Mouse (Mus musculus): Measurements from ENCODE around the gene Klk6. TPM values are rescaled to one million over a fixed set of nuclear protein-coding genes. Genes with fewer than 3 reads are reported as not detected.

The Klk6 gene
- polyA plus RNA-seq, 1 experiment from 2014 or later, result not detected

GRCm38 (mm10) chr7:43878281-43878680 is 54.0 kb downstream of the Klk6 start:
- no peak overlapping the region for H3K4me2 ChIP-seq
- ATAC-seq (ENCODE audit: low FRiP score), result no peak
- H3K9ac ChIP-seq, result no peak overlapping the region
- no peak overlapping the region for H3K27ac ChIP-seq
- H3K9me3 ChIP-seq, result no peaks in the 10 kb centered on the region
- 50% methylated on average over 1 of the region's 1 CpGs for WGBS
- peaks cover 6% of the 10 kb centered on the region; the same call in 1 of the 2 replicates for H3K27me3 ChIP-seq
- no peak overlapping the region for H3K4me3 ChIP-seq (replicated peaks)
- H3K4me1 ChIP-seq, result 0 out of 2 replicates have a peak, but pooled peaks cover 3% of the 10 kb centered on the region
- no peaks in the 10 kb centered on the region for H3K36me3 ChIP-seq (replicated peaks)

- H3K36me3 ChIP-seq (replicated peaks), result no peaks in the 10 kb centered on the region
- no peak for ATAC-seq (ENCODE audit: low FRiP score)
- H3K4me1 ChIP-seq, result 0 out of 2 replicates have a peak, but pooled peaks cover 3% of the 10 kb centered on the region
- no peak within 1 kb of the TSS for H3K9ac ChIP-seq
- H3K4me2 ChIP-seq, result no peak within 1 kb of the TSS
- 4% methylated on average over 3 of the region's 3 CpGs for WGBS
- H3K4me3 ChIP-seq (replicated peaks), result no peak within 1 kb of the TSS
- H3K9me3 ChIP-seq, result no peaks in the 10 kb centered on the region
- H3K27ac ChIP-seq, result no peak within 1 kb of the TSS
- peaks cover 6% of the 10 kb centered on the region; the same call in 1 of the 2 replicates for H3K27me3 ChIP-seq
These were observed 56.6 kb downstream of the Klk6 start, which contains the start of gene Klk4 for GRCm38 (mm10) chr7:43880912-43881311. Gene Klk4, plus strand, starts transcription at chr7:43881160.

Other genes starting within 250 kb of the Klk6 start
- 14.6 and 17.1 TPM in 2 replicates for gene Zfp719, start 244.9 kb upstream of the Klk6 start, polyA plus RNA-seq (2016; fragmentation: Nextera tagmentation; extraction: Ambion mirVana)
- 0.61 and 0.73 TPM in 2 replicates for gene Zfp819, start 217.3 kb upstream of the Klk6 start, polyA plus RNA-seq (2016; fragmentation: Nextera tagmentation; extraction: Ambion mirVana)
- gene Ceacam18, start 189.8 kb upstream of the Klk6 start, polyA plus RNA-seq (2016; fragmentation: Nextera tagmentation; extraction: Ambion mirVana), result not detected in 2 replicates
- 0.17 and 0.35 TPM in 2 replicates for gene Siglece, start 164.3 kb upstream of the Klk6 start, polyA plus RNA-seq (2016; fragmentation: Nextera tagmentation; extraction: Ambion mirVana)
- gene Ctu1, start 152.5 kb upstream of the Klk6 start, polyA plus RNA-seq (2016; fragmentation: Nextera tagmentation; extraction: Ambion mirVana), result 16.9 and 17.8 TPM in 2 replicates
- gene Klk14, start 134.1 kb upstream of the Klk6 start, polyA plus RNA-seq (2016; fragmentation: Nextera tagmentation; extraction: Ambion mirVana), result not detected in 2 replicates
- 0.10 TPM in 1 of 2 replicates, not detected in the other for gene Klk13, start 111.9 kb upstream of the Klk6 start, polyA plus RNA-seq (2016; fragmentation: Nextera tagmentation; extraction: Ambion mirVana)
- gene Klk12, start 55.6 kb upstream of the Klk6 start, polyA plus RNA-seq (2016; fragmentation: Nextera tagmentation; extraction: Ambion mirVana), result not detected in 2 replicates
- not detected in 2 replicates for gene Klk11, start 49.9 kb upstream of the Klk6 start, polyA plus RNA-seq (2016; fragmentation: Nextera tagmentation; extraction: Ambion mirVana)
- 0.28 TPM in 1 of 2 replicates, not detected in the other for gene Klk10, start 43.5 kb upstream of the Klk6 start, polyA plus RNA-seq (2016; fragmentation: Nextera tagmentation; extraction: Ambion mirVana)
- not detected in 2 replicates for gene Klk9, start 32.6 kb upstream of the Klk6 start, polyA plus RNA-seq (2016; fragmentation: Nextera tagmentation; extraction: Ambion mirVana)
- 5.0 and 5.3 TPM in 2 replicates for gene Klk8, start 26.9 kb upstream of the Klk6 start, polyA plus RNA-seq (2016; fragmentation: Nextera tagmentation; extraction: Ambion mirVana)
- gene Klk7, start 13.2 kb upstream of the Klk6 start, polyA plus RNA-seq (2016; fragmentation: Nextera tagmentation; extraction: Ambion mirVana), result not detected in 2 replicates
- gene Klk5, start 17.5 kb downstream of the Klk6 start, polyA plus RNA-seq (2016; fragmentation: Nextera tagmentation; extraction: Ambion mirVana), result 0.41 TPM in 1 of 2 replicates, not detected in the other
- not detected in 2 replicates for gene Klk4, start 56.7 kb downstream of the Klk6 start, polyA plus RNA-seq (2016; fragmentation: Nextera tagmentation; extraction: Ambion mirVana)
- gene Klk15, start 109.2 kb downstream of the Klk6 start, polyA plus RNA-seq (2016; fragmentation: Nextera tagmentation; extraction: Ambion mirVana), result not detected in 2 replicates
- not detected in 2 replicates for gene Klk1b8, start 126.2 kb downstream of the Klk6 start, polyA plus RNA-seq (2016; fragmentation: Nextera tagmentation; extraction: Ambion mirVana)
- gene Klk1b1, start 142.3 kb downstream of the Klk6 start, polyA plus RNA-seq (2016; fragmentation: Nextera tagmentation; extraction: Ambion mirVana), result not detected in 2 replicates
- not detected in 2 replicates for gene Klk1b9, start 151.6 kb downstream of the Klk6 start, polyA plus RNA-seq (2016; fragmentation: Nextera tagmentation; extraction: Ambion mirVana)
- not detected in 2 replicates for gene Klk1b11, start 171.4 kb downstream of the Klk6 start, polyA plus RNA-seq (2016; fragmentation: Nextera tagmentation; extraction: Ambion mirVana)
- not detected in 2 replicates for gene Klk1b26, start 187.7 kb downstream of the Klk6 start, polyA plus RNA-seq (2016; fragmentation: Nextera tagmentation; extraction: Ambion mirVana)
- not detected in 2 replicates for gene Klk1b27, start 227.8 kb downstream of the Klk6 start, polyA plus RNA-seq (2016; fragmentation: Nextera tagmentation; extraction: Ambion mirVana)